8 mouse cellular contexts compared by ENCODE assay signal in genomic region chr8:60983688-60984079, GRCm38 (mm10). TPM values are rescaled to one million over a fixed set of nuclear protein-coding genes. Genes with fewer than 3 reads are reported as not detected.
DNase-seq lines count a peak whose midpoint lies in the region; ATAC-seq lines count a peak whose summit lies in the region.

No protein-coding gene starts in this region.

- peak overlapping the region; percentile 78 for H3K27ac ChIP-seq in hindbrain, embryonic 12.5 days

- peak overlapping the region; percentile 82 for H3K4me3 ChIP-seq in hindbrain, embryonic 12.5 days

- no peaks in the 10 kb centered on the region for H3K9me3 ChIP-seq in hindbrain, embryonic 12.5 days (replicated peaks)

- H3K9ac ChIP-seq in hindbrain, embryonic 12.5 days: peak overlapping the region; percentile 63

- WGBS in hindbrain, embryonic 12.5 days: 10% methylated on average over 9 of the region's 9 CpGs

- H3K27me3 ChIP-seq in hindbrain, embryonic 12.5 days: no peaks in the 10 kb centered on the region

- H3K4me1 ChIP-seq in hindbrain, embryonic 12.5 days: 0 out of 2 replicates have a peak, but pooled peaks cover 4% of the 10 kb centered on the region

- ATAC-seq in hindbrain, embryonic 12.5 days (ENCODE audit: low FRiP score): peak; percentile 76

- no peaks in the 10 kb centered on the region for H3K36me3 ChIP-seq in hindbrain, embryonic 12.5 days

- DNase-seq in R1 (ENCODE audit: low read depth, low spot score): peak; percentile 69
- DNase-seq in cerebellum, postnatal 10 days: peak; percentile 78 to 79
- DNase-seq in frontal cortex, postnatal 14 days (ENCODE audit: low spot score in 2 of 2): peak; percentile 33 to 59
- peak; percentile 44 to 51 for DNase-seq in layer of hippocampus, postnatal 25 days (ENCODE audit: extremely low spot score in 1 of 2, low spot score in 1 of 2)
- peak; percentile 70 for DNase-seq in lung, postnatal 10 days
- peak; percentile 62 for DNase-seq in retina, embryonic 14.5 days (ENCODE audit: low spot score)
- DNase-seq in thymus, postnatal 4 days: peak; percentile 62

- peak overlapping the region; percentile 97 for H3K4me2 ChIP-seq in hindbrain, embryonic 12.5 days (replicated peaks)

RNA-seq across cellular contexts. Expression of gene Clcn3, which starts 0.6 kb away (rescaled TPM):
- polyA plus RNA-seq in hindbrain, embryonic 12.5 days (2016; fragmentation: Nextera tagmentation; extraction: Ambion mirVana): 46.3 and 47.1 TPM in 2 replicates
- total RNA-seq in layer of hippocampus, postnatal 25 days (2021): 100 to 1,000 TPM; 123 to 124 TPM

RNA-seq across cellular contexts. Expression of gene Nek1, which starts 9.3 kb away (rescaled TPM):
- polyA plus RNA-seq in hindbrain, embryonic 12.5 days (2016; fragmentation: Nextera tagmentation; extraction: Ambion mirVana): 23.2 and 24.6 TPM in 2 replicates
- total RNA-seq in layer of hippocampus, postnatal 25 days (2021): 10 to 100 TPM; 21.1 to 27.4 TPM

Comparison
In these comparisons a context has a peak if more than half of its experiments do, and no peak if none do; other contexts are left out.
1. Peak in every context shown above with its lines: DNase-seq, ATAC-seq, H3K4me3 ChIP-seq and H3K27ac ChIP-seq.